ENCODE assay signal across 18 mouse cellular contexts in genomic region chr12:33607811-33608602, GRCm38 (mm10).
DNase-seq lines count a peak whose midpoint lies in the region; ATAC-seq and TF ChIP-seq lines count a peak whose summit lies in the region.
"Had no signal": no experiment of that assay in that cellular context is flagged by ENCODE, and none has a peak within 500 bp of the region (broad histone marks: within the 10 kb centered on the region; RNA-seq: fewer than 3 reads in every experiment).

No protein-coding gene starts in this region.

- POLR2A ChIA-PET in Patski (lab: Charles Lee): interaction anchor here (0.6 to 0.7 kb wide), 2 partner anchors 72 to 130 kb away, joined by 4 read pairs; no protein-coding TSS in a partner anchor

- H3K4me3 ChIP-seq in hindbrain, embryonic 14.5 days (replicated peaks; ENCODE audit: low read length): no peak overlapping the region
- no peak overlapping the region for H3K4me3 ChIP-seq in hindbrain, embryonic 12.5 days
- H3K4me3 ChIP-seq in midbrain, embryonic 14.5 days (replicated peaks; ENCODE audit: low read depth, low read length): no peak overlapping the region
- no peak overlapping the region for H3K4me3 ChIP-seq in midbrain, embryonic 16.5 days (ENCODE audit: low read depth, low read length)
- no peak overlapping the region for H3K4me3 ChIP-seq in limb, embryonic 14.5 days (replicated peaks; ENCODE audit: low read length)
- H3K4me3 ChIP-seq: heart, embryonic 10.5 days; liver, embryonic 13.5 days; midbrain, embryonic 12.5 days; stomach, embryonic 15.5 days had no signal

- no peak for ATAC-seq in hindbrain, embryonic 14.5 days (ENCODE audit: low FRiP score)
- ATAC-seq in hindbrain, embryonic 12.5 days (ENCODE audit: low FRiP score): no peak
- no peak for ATAC-seq in midbrain, embryonic 14.5 days (ENCODE audit: low FRiP score, low TSS enrichment)
- ATAC-seq in midbrain, embryonic 16.5 days: no peak
- ATAC-seq in Patski: no peak
- no peak for ATAC-seq in limb, embryonic 14.5 days (ENCODE audit: low FRiP score, low read depth)

- H3K9ac ChIP-seq in hindbrain, embryonic 14.5 days: no peak overlapping the region
- H3K9ac ChIP-seq in hindbrain, embryonic 12.5 days: no peak overlapping the region
- no peak overlapping the region for H3K9ac ChIP-seq in midbrain, embryonic 14.5 days (replicated peaks; ENCODE audit: low read length)
- no peak overlapping the region for H3K9ac ChIP-seq in midbrain, embryonic 16.5 days (ENCODE audit: low read depth, low read length)
- no peak overlapping the region for H3K9ac ChIP-seq in limb, embryonic 14.5 days (ENCODE audit: low read depth, low read length, severe bottlenecking)
- H3K9ac ChIP-seq: liver, embryonic 13.5 days; midbrain, embryonic 12.5 days; stomach, embryonic 15.5 days had no signal

- no peak for TF ChIP-seq POLR2A in limb, embryonic 14.5 days (IDR thresholded peaks at IDR 0.05; ENCODE audit: borderline replicate concordance, extremely low read depth, insufficient read depth, insufficient read length)

- peak; percentile 19 for TF ChIP-seq CTCF in Patski (IDR thresholded peaks at IDR 0.05)

- no peak overlapping the region for H3K4me2 ChIP-seq in hindbrain, embryonic 14.5 days (replicated peaks)
- no peak overlapping the region for H3K4me2 ChIP-seq in hindbrain, embryonic 12.5 days (replicated peaks)
- H3K4me2 ChIP-seq in midbrain, embryonic 14.5 days (ENCODE audit: low read length): no peak overlapping the region
- H3K4me2 ChIP-seq in midbrain, embryonic 16.5 days (ENCODE audit: low read length): no peak overlapping the region
- H3K4me2 ChIP-seq in limb, embryonic 14.5 days (replicated peaks; ENCODE audit: low read depth, low read length, severe bottlenecking): 0 out of 2 replicates have a peak overlapping the region, but pooled peaks have one; percentile 17
- H3K4me2 ChIP-seq: liver, embryonic 13.5 days; midbrain, embryonic 12.5 days; stomach, embryonic 15.5 days had no signal

- H3K4me1 ChIP-seq in hindbrain, embryonic 14.5 days (replicated peaks; ENCODE audit: control insufficient read depth, insufficient read depth, low read length): no peaks in the 10 kb centered on the region
- no peaks in the 10 kb centered on the region for H3K4me1 ChIP-seq in hindbrain, embryonic 12.5 days
- no peaks in the 10 kb centered on the region for H3K4me1 ChIP-seq in midbrain, embryonic 14.5 days (ENCODE audit: control insufficient read depth, insufficient read depth, low read length)
- H3K4me1 ChIP-seq in midbrain, embryonic 16.5 days (ENCODE audit: control insufficient read depth, insufficient read depth, low read length): no peaks in the 10 kb centered on the region
- H3K4me1 ChIP-seq in limb, embryonic 14.5 days (ENCODE audit: control insufficient read depth, insufficient read depth, low read length): peaks cover 17% of the 10 kb centered on the region
- H3K4me1 ChIP-seq: heart, embryonic 10.5 days; liver, embryonic 13.5 days; midbrain, embryonic 12.5 days had no signal

- H3K36me3 ChIP-seq in hindbrain, embryonic 14.5 days (replicated peaks; ENCODE audit: control insufficient read depth, insufficient read depth): no peaks in the 10 kb centered on the region
- no peaks in the 10 kb centered on the region for H3K36me3 ChIP-seq in hindbrain, embryonic 12.5 days
- no peaks in the 10 kb centered on the region for H3K36me3 ChIP-seq in midbrain, embryonic 14.5 days (ENCODE audit: control insufficient read depth, insufficient read depth, low read length)
- no peaks in the 10 kb centered on the region for H3K36me3 ChIP-seq in midbrain, embryonic 16.5 days (ENCODE audit: control insufficient read depth, insufficient read depth, low read length)
- H3K36me3 ChIP-seq in limb, embryonic 14.5 days (ENCODE audit: control insufficient read depth, insufficient read depth, low read length): no peaks in the 10 kb centered on the region
- H3K36me3 ChIP-seq: heart, embryonic 10.5 days; liver, embryonic 13.5 days; midbrain, embryonic 12.5 days; stomach, embryonic 15.5 days had no signal

- DNase-seq in hindbrain, embryonic 14.5 days (ENCODE audit: low spot score): peak; percentile 53
- peak; percentile 68 for DNase-seq in midbrain, embryonic 14.5 days
- DNase-seq in Patski (ENCODE audit: low read depth, low spot score): no peak
- DNase-seq in limb, embryonic 14.5 days (ENCODE audit: low spot score): peak; percentile 62
- DNase-seq in cerebellum, postnatal 14 days: no peak
- no peak for DNase-seq in spleen, adult 18-20 months
- DNase-seq: adrenal gland, postnatal 25 days; cerebellum, postnatal 36 days; kidney, adult 11 months; kidney, postnatal 4 days; liver, embryonic 13.5 days; lung, postnatal 36 days; thymus, postnatal 25 days had no signal

- 77% methylated on average over 7 of the region's 7 CpGs for WGBS in hindbrain, embryonic 14.5 days
- 65% methylated on average over 7 of the region's 7 CpGs for WGBS in hindbrain, embryonic 12.5 days
- WGBS in midbrain, embryonic 14.5 days: 74% methylated on average over 7 of the region's 7 CpGs
- WGBS in midbrain, embryonic 16.5 days: 72% methylated on average over 7 of the region's 7 CpGs
- 35% methylated on average over 7 of the region's 7 CpGs for WGBS in limb, embryonic 14.5 days

- no peak overlapping the region for H3K27ac ChIP-seq in hindbrain, embryonic 14.5 days
- no peak overlapping the region for H3K27ac ChIP-seq in hindbrain, embryonic 12.5 days
- H3K27ac ChIP-seq in midbrain, embryonic 14.5 days (replicated peaks; ENCODE audit: low read depth, low read length): no peak overlapping the region
- H3K27ac ChIP-seq in midbrain, embryonic 16.5 days (ENCODE audit: low read length): no peak overlapping the region
- H3K27ac ChIP-seq in limb, embryonic 14.5 days (replicated peaks; ENCODE audit: low read depth, low read length): no peak overlapping the region; the same call in 1 of the 2 replicates
- H3K27ac ChIP-seq: heart, embryonic 10.5 days; liver, embryonic 13.5 days; midbrain, embryonic 12.5 days; stomach, embryonic 15.5 days had no signal

- in situ Hi-C loops in Patski (cut with MboI; ENCODE audit: low pct_unique_long_range_greater_than_20kb): loop anchor here (25.0 kb wide), 1 partner anchor 829 kb away; no protein-coding TSS in a partner anchor

- H3K27me3 ChIP-seq in hindbrain, embryonic 14.5 days (ENCODE audit: control insufficient read depth, insufficient read depth, low read length): no peaks in the 10 kb centered on the region
- H3K27me3 ChIP-seq in hindbrain, embryonic 12.5 days: no peaks in the 10 kb centered on the region
- no peaks in the 10 kb centered on the region for H3K27me3 ChIP-seq in midbrain, embryonic 14.5 days (ENCODE audit: control insufficient read depth, insufficient read depth, low read length)
- no peaks in the 10 kb centered on the region for H3K27me3 ChIP-seq in midbrain, embryonic 16.5 days (ENCODE audit: control insufficient read depth, insufficient read depth, low read depth, low read length)
- no peaks in the 10 kb centered on the region for H3K27me3 ChIP-seq in Patski
- no peaks in the 10 kb centered on the region for H3K27me3 ChIP-seq in limb, embryonic 14.5 days (ENCODE audit: control insufficient read depth, insufficient read depth, low read length)
- H3K27me3 ChIP-seq: liver, embryonic 13.5 days; midbrain, embryonic 12.5 days; stomach, embryonic 15.5 days had no signal

- H3K9me3 ChIP-seq in hindbrain, embryonic 14.5 days (ENCODE audit: control insufficient read depth, low read length): no peaks in the 10 kb centered on the region
- no peaks in the 10 kb centered on the region for H3K9me3 ChIP-seq in hindbrain, embryonic 12.5 days (replicated peaks)
- H3K9me3 ChIP-seq in midbrain, embryonic 14.5 days (ENCODE audit: control insufficient read depth, low read length): no peaks in the 10 kb centered on the region
- no peaks in the 10 kb centered on the region for H3K9me3 ChIP-seq in midbrain, embryonic 16.5 days (replicated peaks; ENCODE audit: control insufficient read depth, low read length, poor library complexity, severe bottlenecking)
- H3K9me3 ChIP-seq in limb, embryonic 14.5 days (ENCODE audit: control insufficient read depth, low read length): no peaks in the 10 kb centered on the region; the same call in 1 of the 2 replicates
- H3K9me3 ChIP-seq: heart, embryonic 10.5 days; liver, embryonic 13.5 days; midbrain, embryonic 12.5 days; stomach, embryonic 15.5 days had no signal

- CTCF ChIA-PET in Patski (lab: Charles Lee): interaction anchor here (0.7 kb wide), 1 partner anchor 15 kb away, joined by 3 read pairs; no protein-coding TSS in a partner anchor

Comparison
In these comparisons a context has a peak if more than half of its experiments do, and no peak if none do; other contexts are left out.
1. DNase-seq: peak in hindbrain, embryonic 14.5 days (single experiment), midbrain, embryonic 14.5 days (single experiment) and limb, embryonic 14.5 days (single experiment); none in Patski (single experiment), cerebellum, postnatal 14 days (0 of 2) and spleen, adult 18-20 months (0 of 2).